Mouse (Mus musculus): ENCODE results near the gene Tfpt. TPM values are rescaled to one million over a fixed set of nuclear protein-coding genes. Genes with fewer than 3 reads are reported as not detected.
"Not testable (repeated sequence)": the region's sequence is repeated elsewhere in the genome, so short reads cannot be mapped to it uniquely, and the experiment has no call there.

The Tfpt gene
- total RNA-seq, 2 experiments from 2014 or later: 4.6 to 15.4 TPM

GRCm38 (mm10) chr7:3629030-3629429, 699 bp downstream of the Tfpt start:
- peak; percentile 20 for ATAC-seq (replicated peaks; ENCODE audit: low FRiP score, poor library complexity, severe bottlenecking)

- peak; percentile 98 for ATAC-seq (replicated peaks; ENCODE audit: low FRiP score, poor library complexity, severe bottlenecking)
Observed at GRCm38 (mm10) chr7:3617242-3617995, 12.3 kb downstream of the Tfpt start, which contains the start of gene Ndufa3. Gene Ndufa3 (plus strand): TSS chr7:3617373.

GRCm38 (mm10) chr7:3616389-3617241, 13.1 kb downstream of the Tfpt start:
- no peak for ATAC-seq (replicated peaks; ENCODE audit: low FRiP score, poor library complexity, severe bottlenecking)

GRCm38 (mm10) chr7:3616057-3616388, 13.7 kb downstream of the Tfpt start, which contains the start of gene Oscar:
Gene Oscar (minus strand): TSS chr7:3616157.
- no peak for ATAC-seq (replicated peaks; ENCODE audit: low FRiP score, poor library complexity, severe bottlenecking)

GRCm38 (mm10) chr7:3614021-3614420, 15.7 kb downstream of the Tfpt start:
- no peak for ATAC-seq (replicated peaks; ENCODE audit: low FRiP score, poor library complexity, severe bottlenecking)

GRCm38 (mm10) chr7:3611006-3611405, 18.7 kb downstream of the Tfpt start:
- no peak for ATAC-seq (replicated peaks; ENCODE audit: low FRiP score, poor library complexity, severe bottlenecking)

GRCm38 (mm10) chr7:3610437-3610836, 19.3 kb downstream of the Tfpt start:
- no peak for ATAC-seq (replicated peaks; ENCODE audit: low FRiP score, poor library complexity, severe bottlenecking)

- no peak for ATAC-seq (replicated peaks; ENCODE audit: low FRiP score, poor library complexity, severe bottlenecking)
Observed at GRCm38 (mm10) chr7:3609082-3609481, 20.6 kb downstream of the Tfpt start.

- ATAC-seq (replicated peaks; ENCODE audit: low FRiP score, poor library complexity, severe bottlenecking): no peak
Observed at GRCm38 (mm10) chr7:3608668-3609067, 21.1 kb downstream of the Tfpt start.

GRCm38 (mm10) chr7:3607391-3607790, 22.3 kb downstream of the Tfpt start:
- no peak for ATAC-seq (replicated peaks; ENCODE audit: low FRiP score, poor library complexity, severe bottlenecking)

- no peak for ATAC-seq (replicated peaks; ENCODE audit: low FRiP score, poor library complexity, severe bottlenecking)
Observed at GRCm38 (mm10) chr7:3606798-3607197, 22.9 kb downstream of the Tfpt start.

GRCm38 (mm10) chr7:3601119-3601518, 28.6 kb downstream of the Tfpt start:
- peak; percentile 73; the same call in 1 of the 2 replicates for ATAC-seq (replicated peaks; ENCODE audit: low FRiP score, poor library complexity, severe bottlenecking)

GRCm38 (mm10) chr7:3597755-3598154, 32.0 kb downstream of the Tfpt start:
- ATAC-seq (replicated peaks; ENCODE audit: low FRiP score, poor library complexity, severe bottlenecking): not testable (repeated sequence)

GRCm38 (mm10) chr7:3595146-3595545, 34.6 kb downstream of the Tfpt start:
- no peak for ATAC-seq (replicated peaks; ENCODE audit: low FRiP score, poor library complexity, severe bottlenecking)

- no peak for ATAC-seq (replicated peaks; ENCODE audit: low FRiP score, poor library complexity, severe bottlenecking)
Observed at GRCm38 (mm10) chr7:3594686-3595085, 35.0 kb downstream of the Tfpt start.

- no peak for ATAC-seq (replicated peaks; ENCODE audit: low FRiP score, poor library complexity, severe bottlenecking)
Observed at GRCm38 (mm10) chr7:3593855-3594254, 35.9 kb downstream of the Tfpt start.

GRCm38 (mm10) chr7:3591534-3591933, 38.2 kb downstream of the Tfpt start:
- ATAC-seq (replicated peaks; ENCODE audit: low FRiP score, poor library complexity, severe bottlenecking): no peak

- no peak for ATAC-seq (replicated peaks; ENCODE audit: low FRiP score, poor library complexity, severe bottlenecking)
Observed at GRCm38 (mm10) chr7:3590550-3590949, 39.2 kb downstream of the Tfpt start.

- ATAC-seq (replicated peaks; ENCODE audit: low FRiP score, poor library complexity, severe bottlenecking): no peak
Observed at GRCm38 (mm10) chr7:3587292-3587691, 42.4 kb downstream of the Tfpt start.

GRCm38 (mm10) chr7:3586255-3586654, 43.5 kb downstream of the Tfpt start:
- ATAC-seq (replicated peaks; ENCODE audit: low FRiP score, poor library complexity, severe bottlenecking): no peak

GRCm38 (mm10) chr7:3585763-3586162, 44.0 kb downstream of the Tfpt start:
- ATAC-seq (replicated peaks; ENCODE audit: low FRiP score, poor library complexity, severe bottlenecking): no peak

Data from erythroblast, adult 5-6 weeks (primary cell).